Mouse (Mus musculus) bone marrow macrophage, adult 2 months (primary cell): ENCODE results near the gene Ecd.

Experiments used
- CTCF ChIP-seq: IDR thresholded peaks from 2 replicates; pipeline ENCODE4 v1.5.1; 2012; ENCODE audit warnings: low read depth, mild to moderate bottlenecking, low read length, moderate library complexity
- POLR2A ChIP-seq: IDR thresholded peaks from 2 replicates; pipeline ENCODE4 v1.6.1; 2012; ENCODE audit warnings: mild to moderate bottlenecking, low read depth, low read length, borderline replicate concordance

DNA sequence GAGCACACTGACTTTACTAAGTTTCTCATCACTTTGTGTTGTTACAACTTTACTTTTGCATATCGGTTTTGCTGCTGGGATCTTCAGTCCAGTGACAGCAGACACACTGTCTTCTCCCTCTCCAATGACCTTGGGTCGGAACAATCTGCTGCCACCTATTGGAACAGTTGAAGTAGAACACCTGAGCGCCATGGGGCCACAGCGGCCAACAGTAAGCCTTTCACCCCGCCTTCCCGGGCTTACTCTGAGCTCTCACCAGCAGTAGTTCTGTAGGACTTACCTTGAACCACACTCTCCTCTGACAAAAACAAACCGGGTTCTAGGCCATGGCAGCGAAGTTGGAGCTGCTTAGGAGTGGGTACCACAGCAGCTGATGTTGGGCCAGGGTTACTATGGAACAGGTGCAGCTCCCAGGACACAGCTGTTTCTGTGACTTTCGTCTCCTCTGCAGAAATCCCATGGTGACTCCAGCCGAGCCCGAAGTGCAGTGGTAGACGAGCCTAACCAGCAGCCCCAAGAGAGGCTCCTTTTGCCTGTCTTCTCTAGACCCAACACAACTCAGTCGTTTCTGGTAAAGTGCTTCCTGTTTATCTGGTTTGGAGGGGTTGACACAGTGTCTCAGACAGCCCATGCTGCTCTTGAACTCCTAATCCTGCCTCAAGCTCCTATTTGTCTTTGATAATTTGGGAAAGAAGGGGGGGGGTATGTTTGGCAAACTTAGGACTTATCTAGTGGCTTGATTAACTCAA lies 30.6 kb upstream of the Ecd start:
- no peak for TF ChIP-seq CTCF
- TF ChIP-seq POLR2A: no peak
